Mouse (Mus musculus) spleen, adult 2 months (tissue): Measurements from ENCODE around the gene Gse1.

Experiments
- CTCF ChIP-seq: fragments of 200-500 bp; IDR thresholded peaks from 2 replicates; pipeline ENCODE4 v1.5.1; 2011; ENCODE audit warnings: mild to moderate bottlenecking, inconsistent platforms; ENCODE audit not compliant: insufficient read depth, insufficient read length, insufficient replicate concordance; ENCODE audit errors: extremely low read depth
- POLR2A ChIP-seq: fragments of 200-500 bp; IDR thresholded peaks from 2 replicates; pipeline ENCODE4 v1.6.1; 2011; ENCODE audit warnings: low read depth, low read length, inconsistent platforms

DNA sequence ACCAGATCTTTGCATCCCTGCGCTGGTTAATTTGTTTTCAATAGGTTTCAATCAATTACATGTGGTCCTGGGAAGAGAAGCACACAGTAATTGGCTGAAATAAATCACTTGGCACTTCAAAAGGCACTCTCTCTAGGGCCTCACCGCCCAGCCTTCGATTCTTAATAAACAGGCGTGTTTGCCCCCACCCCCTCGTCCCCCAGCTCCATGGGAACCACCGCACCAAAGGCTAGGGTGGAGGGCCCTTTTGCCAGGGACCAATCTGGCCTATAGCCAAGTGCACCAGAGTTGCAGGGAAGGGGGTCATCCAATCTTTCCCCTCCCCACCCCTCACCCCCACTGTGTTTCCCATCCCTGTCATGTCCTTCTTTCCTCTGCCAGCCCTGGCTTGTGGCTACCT, 219.9 kb downstream of the Gse1 start:
- TF ChIP-seq CTCF (no peak), POLR2A (no peak)
